Mouse (Mus musculus) C2C12 (cell line): Measurements from ENCODE around the gene Copa.

Experiments used
- CTCF ChIP-seq: IDR thresholded peaks from one replicate; pipeline ENCODE4 v1.5.1; 2011; ENCODE audit not compliant: control insufficient read depth, insufficient read depth, insufficient read length
- MYOG ChIP-seq: IDR thresholded peaks from one replicate; pipeline ENCODE4 v1.6.1; 2011; ENCODE audit not compliant: control insufficient read depth, insufficient read length; ENCODE audit errors: extremely low read depth

DNA sequence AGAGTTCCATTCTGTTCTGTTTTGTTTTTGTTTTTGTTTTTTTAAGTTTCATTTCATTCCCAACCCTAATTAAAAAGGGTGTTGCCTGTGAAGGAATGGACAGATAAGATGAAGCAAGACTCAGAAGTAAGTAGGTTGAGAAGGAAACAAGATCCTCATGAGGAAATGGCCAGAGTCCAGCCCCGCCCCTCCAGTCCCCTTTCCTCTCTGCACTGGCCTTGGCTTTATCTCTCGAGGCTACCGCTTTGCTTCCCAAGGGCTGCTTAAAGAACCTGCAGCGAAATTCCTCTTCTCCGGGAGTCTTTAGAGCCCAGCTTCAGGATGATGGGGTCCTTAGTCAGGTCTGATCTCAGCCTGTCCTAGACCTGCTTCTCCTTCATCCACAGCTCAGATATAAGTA, 4.3 kb upstream of the Copa start:
- TF ChIP-seq CTCF (no peak), MYOG (no peak)
